Mouse (Mus musculus) layer of hippocampus, postnatal 10 days (tissue): ENCODE results near the gene Wdr31. TPM values are rescaled to one million over a fixed set of nuclear protein-coding genes. Genes with fewer than 3 reads are reported as not detected.

Experiments
- DNase-seq, 2 experiments: peaks; one replicate each; pipeline ENCODE4 v3.0.0; 2021; ENCODE audit warnings: low spot score in 2 of 2
- total RNA-seq, 2 experiments: library from RNA; stranded (reverse); gene quantifications; 2 replicates each; pipeline ENCODE4 v1.2.3; 2021

Wdr31 gene
- total RNA-seq, 2 experiments from 2014 or later = 6.7 to 10.7 TPM

DNA sequence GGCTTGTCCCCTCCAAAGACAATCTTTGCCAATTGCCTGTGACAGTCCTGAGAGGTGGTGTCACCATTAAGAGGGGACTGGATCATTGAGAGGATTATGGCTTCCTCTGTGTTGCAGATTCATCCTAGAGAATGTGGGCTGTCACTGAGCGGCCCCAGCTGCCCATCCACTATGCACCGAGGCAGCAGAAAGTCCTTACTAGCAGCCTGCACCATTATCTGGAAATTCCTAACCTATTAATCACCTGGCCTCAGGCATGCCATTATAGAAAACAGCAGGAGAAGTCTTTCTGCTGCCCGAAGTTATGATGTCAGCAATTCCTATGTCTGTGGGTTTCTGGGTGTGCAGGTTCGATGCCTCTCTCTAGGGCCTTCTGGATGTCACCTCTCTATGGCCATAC, 29.7 kb downstream of the Wdr31 start:
- DNase-seq = no peak

GRCm38 (mm10) chr4:62440544-62440943, 30.2 kb downstream of the Wdr31 start:
- no peak for DNase-seq

DNA sequence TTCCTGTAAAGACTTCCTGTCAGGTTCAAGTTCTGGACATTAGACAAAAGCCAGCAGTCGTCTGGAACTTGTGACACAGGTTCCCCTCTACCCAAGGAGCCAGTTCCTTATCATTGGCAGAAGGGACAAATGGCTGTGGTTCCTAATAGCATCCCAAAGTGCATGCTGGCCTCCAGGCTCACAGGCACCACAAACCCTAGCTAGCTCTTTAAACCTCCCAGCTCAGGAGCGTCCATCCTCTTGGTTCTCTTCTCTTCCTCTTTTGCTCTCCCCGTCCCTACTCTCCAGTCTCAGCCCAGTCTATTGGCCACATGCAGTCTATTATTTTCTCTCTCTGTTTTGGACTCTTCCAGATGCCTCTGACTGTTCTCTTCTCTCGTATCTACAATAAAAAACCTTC, 30.9 kb downstream of the Wdr31 start:
- no peak for DNase-seq

DNA sequence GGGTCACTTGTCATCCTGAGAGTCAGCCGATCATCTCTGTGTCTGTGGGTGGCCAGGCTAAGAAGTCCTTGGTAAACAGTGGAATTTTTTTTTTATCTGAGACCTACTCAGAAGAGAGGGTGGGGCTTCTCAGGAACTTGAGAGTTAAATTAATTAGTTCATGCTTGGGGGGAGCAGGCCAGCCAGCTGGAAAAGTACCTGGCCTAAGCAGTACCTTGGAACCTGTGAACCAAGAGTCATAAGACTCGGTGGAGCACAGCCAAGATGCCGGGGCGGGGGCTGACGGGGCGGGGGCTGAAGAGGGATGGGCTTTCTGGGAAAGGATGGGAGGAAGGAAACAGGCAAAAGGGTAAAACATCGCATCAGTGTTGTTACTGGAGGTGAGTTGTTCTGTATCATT, 32.8 kb downstream of the Wdr31 start:
- no peak for DNase-seq

DNA sequence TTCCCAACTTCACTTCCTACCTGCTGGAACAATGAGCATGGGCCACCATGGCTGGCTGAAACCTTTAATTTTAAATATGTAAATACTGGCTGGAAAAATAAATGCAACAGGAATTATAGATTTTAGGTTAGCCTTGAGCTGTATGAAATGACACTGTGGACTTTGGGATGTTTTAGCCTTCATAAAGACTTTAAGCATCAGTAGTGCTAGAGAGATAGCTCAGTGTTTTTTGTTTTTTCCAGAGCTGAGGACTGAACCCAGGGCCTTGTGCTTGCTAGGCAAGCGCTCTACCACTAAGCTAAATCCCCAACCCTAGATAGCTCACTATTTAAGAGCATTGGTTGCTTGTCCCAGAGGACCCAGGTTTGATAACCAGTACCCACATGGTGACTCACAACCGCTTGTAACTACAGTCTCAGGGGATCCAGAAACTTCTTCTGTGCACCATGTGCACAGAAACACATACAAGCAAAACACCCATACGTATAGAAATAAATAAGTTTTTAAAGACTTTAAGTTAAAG, 33.4 kb downstream of the Wdr31 start:
- no peak for DNase-seq

GRCm38 (mm10) chr4:62435081-62435480, 35.6 kb downstream of the Wdr31 start, which contains the start of gene Rnf183:
TSS of gene Rnf183 (minus strand) at chr4:62435252.
- DNase-seq = no peak

DNA sequence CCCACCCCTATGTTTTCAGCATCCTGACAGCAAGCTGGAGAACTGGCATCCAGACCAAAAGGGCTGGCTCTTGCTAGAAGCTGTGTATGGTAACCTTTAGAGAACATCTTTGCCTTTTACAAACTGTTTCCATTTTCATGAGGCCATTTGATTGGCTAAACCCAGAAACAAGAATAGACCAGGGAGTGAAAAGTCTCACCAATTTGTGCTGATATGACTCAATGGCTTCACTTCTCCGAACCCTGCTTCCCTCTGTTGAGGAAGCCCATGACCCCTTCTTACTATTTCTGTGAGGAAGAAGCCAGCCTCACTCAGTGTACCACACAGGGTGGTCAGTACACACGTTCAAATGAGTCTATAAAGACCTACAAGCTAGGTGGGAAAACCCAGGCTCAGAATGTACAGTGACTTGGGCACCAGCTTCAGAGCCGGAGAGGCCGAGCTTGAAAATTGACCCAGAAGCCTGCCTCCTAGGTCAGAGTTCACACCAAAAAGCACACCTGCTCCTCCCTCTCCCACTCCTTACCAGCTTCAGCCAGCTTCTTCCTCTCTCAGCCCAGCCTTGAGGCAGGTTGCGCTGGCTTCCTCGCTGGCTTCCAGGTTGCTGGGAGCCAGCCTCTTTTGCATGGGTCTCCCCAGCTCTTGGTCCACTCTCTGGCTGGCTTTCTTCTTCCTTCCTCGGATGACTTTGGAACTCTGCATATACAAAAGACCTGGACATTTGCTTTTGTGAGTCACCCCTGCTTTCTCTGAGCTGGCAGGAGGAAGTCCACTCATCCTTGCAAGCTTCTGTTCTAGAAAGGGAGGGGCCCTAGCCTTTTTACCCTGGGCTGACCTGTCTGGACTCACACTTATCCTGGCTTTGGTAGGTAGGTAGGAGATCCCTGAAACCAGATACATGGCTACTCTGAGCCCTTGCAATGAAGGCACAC, 36.5 kb downstream of the Wdr31 start:
- no peak for DNase-seq

DNA sequence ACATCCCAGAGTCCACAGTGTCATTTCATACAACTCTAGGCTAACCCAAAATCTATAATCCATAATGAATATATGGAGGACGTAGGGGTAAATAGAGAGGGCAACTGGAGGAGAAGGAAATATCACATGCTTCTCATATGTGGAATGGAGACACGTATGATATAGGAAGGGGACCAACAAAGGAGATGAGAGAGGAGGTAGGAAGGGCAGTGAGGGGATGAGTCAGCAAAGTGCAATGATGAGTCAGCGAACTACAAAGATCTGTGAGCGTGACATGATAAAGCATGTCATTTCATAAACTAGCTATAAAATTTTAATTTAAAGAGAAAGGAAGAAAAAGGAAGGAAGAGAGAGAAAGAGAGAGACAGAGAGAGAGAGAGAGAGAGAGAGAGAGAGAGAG, 39.2 kb downstream of the Wdr31 start:
- DNase-seq = no peak

- DNase-seq = no peak
These were observed 40.0 kb downstream of the Wdr31 start for GRCm38 (mm10) chr4:62430678-62431077.

DNA sequence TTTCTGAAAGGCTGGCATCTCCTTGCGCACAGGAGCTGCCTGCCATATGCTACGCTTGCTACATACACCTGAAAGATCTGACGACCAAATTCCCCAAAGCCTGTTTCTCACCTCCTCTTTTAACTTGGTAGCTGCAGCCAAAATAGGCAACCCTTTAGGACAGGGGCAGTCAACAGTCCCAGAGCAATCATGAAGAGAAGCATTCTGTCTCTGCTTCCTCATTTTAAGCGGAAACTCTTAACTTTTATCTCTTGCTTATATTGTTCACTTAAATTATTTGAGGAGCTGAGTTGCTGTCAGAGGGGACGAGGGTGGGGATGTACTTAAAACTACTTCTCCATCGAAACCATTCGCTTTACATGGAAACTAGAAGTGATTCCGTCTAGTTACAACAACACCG, 41.1 kb downstream of the Wdr31 start:
- DNase-seq = no peak

DNA sequence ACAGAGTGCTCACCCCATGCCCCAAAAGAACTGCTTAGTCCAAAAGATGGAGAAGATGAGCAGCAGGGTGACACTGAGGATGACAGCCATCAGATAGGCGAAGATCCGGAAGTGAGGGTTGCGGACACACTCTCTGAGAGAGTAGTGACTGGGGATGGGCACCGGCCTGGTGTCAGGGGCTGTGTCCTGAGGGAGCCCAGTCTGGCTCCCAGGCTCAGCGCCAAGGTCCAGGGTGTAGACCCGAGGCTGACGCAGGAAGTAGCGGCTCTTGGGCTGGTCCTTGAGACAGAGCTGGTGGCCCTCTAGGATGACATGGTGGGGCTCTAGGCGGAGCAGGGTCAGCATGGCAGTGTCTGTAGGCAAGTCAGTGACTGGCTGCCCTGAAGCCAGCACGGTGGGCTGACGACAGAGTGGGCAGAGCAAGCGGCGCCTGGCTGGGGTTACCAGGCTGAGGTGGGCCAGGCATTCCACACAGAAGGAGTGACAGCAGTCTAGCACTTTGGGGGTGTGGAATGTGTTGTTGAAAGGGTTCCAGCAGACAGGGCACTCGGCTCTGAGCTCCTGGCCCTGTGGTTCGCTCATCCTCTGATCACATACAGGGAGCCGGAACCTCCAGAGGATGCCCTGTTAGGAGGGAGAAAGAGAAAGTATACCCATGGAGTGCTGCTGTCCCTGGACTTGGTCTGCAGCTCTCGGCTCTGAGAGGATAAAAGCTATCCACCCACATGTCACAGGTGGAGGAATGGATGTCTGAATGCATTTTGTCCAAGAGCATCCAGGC, 42.5 kb downstream of the Wdr31 start:
- no peak for DNase-seq

DNA sequence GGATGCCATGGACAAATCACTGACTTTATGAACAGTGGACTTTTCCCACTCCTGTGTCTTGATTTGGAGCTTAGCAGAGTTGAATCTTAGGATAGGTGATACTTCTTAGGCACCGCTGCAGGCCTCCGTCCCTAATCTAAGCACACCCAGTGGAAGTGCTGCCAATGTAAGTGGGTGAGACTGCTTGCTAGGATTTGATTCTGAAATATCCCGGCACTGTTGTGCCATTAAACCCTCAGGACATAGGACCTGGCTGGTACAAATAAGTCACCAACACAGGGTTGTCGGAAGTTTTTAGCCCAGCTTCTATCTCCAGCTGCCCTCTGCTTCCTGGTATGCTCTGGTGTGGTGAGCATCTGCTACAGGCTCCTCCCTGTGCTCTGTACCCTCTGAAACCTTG, 44.8 kb downstream of the Wdr31 start:
- no peak for DNase-seq

DNA sequence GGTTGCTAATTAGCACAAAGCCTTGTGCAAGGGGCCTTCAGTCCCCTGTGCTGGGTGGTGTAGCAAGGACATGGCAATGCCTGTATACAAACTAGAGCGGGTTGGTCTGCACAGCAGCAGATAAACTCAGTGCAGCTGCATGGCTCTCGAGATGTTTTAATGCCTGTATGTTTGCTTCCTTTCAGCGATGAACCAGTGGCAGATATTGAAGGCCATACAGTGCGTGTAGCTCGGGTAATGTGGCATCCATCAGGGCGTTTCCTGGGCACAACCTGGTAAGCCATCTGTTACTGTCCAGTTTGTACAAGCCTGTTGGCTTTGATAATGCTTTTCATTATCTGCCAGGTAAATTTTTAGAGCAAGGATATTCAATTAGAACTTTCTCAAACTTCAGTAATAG, 51.6 kb downstream of the Wdr31 start:
- no peak for DNase-seq

DNA sequence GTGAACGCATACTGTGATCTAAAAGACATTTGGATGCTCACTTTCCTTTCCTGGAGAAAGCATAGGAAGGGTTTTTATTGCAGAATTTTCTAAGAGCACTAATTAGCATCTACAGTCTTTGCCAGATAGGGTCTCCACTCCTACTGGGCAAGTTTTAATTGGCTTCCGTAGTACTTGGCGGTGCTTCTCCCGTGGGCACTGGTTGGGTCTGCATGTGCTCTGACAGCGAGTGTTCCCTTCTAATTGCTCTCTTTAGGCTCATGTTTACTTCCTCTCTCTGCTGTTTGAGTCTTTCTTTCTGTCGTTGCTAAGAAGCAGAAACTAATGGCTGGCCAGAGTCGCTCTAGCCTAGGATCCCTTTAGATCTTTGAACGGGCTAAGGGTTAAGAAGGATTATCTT, 52.2 kb downstream of the Wdr31 start:
- no peak for DNase-seq

GRCm38 (mm10) chr4:62411606-62412005, 59.1 kb downstream of the Wdr31 start:
- no peak for DNase-seq

GRCm38 (mm10) chr4:62410325-62410724, 60.4 kb downstream of the Wdr31 start:
- no peak for DNase-seq

GRCm38 (mm10) chr4:62409615-62410014, 61.1 kb downstream of the Wdr31 start:
- DNase-seq = no peak

- DNase-seq = peak; percentile 95 to 97
These were observed 62.0 kb downstream of the Wdr31 start, which contains the start of the genes Cdc26 and Prpf4 for GRCm38 (mm10) chr4:62408601-62409282. TSS of gene Cdc26 (minus strand) at chr4:62408642. TSS of gene Prpf4 (plus strand) at chr4:62408797.

- DNase-seq = peak; percentile 34 to 57
These were observed 62.7 kb downstream of the Wdr31 start for GRCm38 (mm10) chr4:62407730-62408582.

- no peak for DNase-seq
These were observed 64.6 kb downstream of the Wdr31 start for GRCm38 (mm10) chr4:62406133-62406532.
